Mouse (Mus musculus) embryonic stem cell, embryonic (primary cell): ENCODE results near the gene Hist2h2aa2.
"Not testable (repeated sequence)": the region's sequence is repeated elsewhere in the genome, so short reads cannot be mapped to it uniquely, and the experiment has no call there.

ENCODE experiments used
- CTCF ChIA-PET, 4 experiments: fragments of 300-600 bp in 2 of 4; fragments of 350-600 bp in 2 of 4; sonication (Branson Sonifier 250); formaldehyde crosslinking; loops; one replicate each; lab custom pipeline; 2022; ENCODE audit warnings: inconsistent platforms in 2 of 4; lab: Charles Lee
- POLR2A ChIA-PET, 4 experiments: fragments of 300-600 bp in 2 of 4; fragments of 350-600 bp in 2 of 4; sonication (Branson Sonifier 250); formaldehyde crosslinking; loops; one replicate each; lab custom pipeline; 2022; ENCODE audit warnings: antibody characterized with exemption in 4 of 4, inconsistent platforms in 1 of 4; lab: Charles Lee

Hist2h2aa2 gene

DNA sequence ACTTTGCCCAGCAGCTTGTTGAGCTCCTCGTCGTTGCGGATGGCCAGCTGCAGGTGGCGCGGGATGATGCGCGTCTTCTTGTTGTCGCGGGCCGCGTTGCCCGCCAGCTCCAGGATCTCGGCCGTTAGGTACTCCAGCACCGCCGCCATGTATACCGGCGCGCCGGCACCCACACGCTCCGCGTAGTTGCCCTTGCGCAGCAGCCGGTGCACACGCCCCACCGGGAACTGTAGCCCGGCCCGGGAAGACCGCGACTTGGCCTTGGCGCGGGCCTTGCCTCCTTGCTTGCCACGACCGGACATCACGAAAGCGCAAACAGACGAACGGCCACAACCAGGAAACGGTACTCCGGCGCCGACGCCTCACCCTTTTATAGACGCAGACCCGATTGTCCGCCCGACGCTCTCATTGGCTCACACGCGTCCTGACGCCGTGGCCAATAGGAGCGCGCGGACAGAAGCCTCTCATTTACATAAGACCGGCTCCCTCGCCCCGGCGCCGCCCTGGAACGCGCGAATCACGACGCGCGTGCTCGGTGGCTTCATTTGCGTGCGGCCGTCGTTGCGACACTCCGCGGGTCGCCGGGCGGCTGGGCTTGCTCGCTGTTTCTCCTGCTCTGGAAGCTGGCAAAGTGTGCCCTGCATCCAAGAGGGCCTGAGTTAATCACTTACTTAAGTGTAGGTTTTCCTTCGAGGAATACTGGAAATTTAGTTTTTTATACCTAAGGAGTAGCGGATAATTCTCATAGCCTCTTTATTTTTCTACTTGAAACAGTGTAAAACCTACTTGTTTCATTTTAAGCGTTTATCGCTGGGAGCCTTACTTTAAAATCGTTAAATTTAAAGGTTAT lies at the start of gene Hist2h2aa2:
Gene Hist2h2aa2 (minus strand): TSS at position 328 of the 850 bp plus-strand sequence.
- POLR2A ChIA-PET: interaction anchor here (0.6 to 6.2 kb wide), 20 partner anchors 11 to 289 kb away, joined by 3 to 149 read pairs (median 6); partner anchors contain the start of genes Hist2h2bb (in 4 of the 4), Hist2h4 (in 4 of the 4), Bola1 (in 2 of the 4) and Hist2h2ab (in 2 of the 4)
- CTCF ChIA-PET: not testable (repeated sequence)

DNA sequence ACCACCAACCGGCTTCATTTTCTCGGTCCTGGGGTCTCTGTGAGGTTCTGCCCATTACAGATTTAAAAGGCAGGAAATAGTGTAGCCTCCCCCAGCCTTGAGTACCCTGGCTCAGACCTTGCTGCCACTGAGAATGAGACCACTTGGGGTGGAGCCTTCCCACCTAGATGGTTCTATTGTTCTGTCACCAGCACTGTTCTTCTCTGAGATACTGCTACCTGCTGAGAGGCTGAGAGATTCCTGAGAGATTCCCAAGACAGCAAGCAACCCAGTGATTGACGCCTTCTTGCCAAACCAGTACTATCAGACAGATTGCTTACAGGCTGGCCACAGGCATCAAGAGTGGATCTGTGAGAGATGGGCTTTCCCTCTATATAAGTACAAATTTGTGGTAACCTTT lies 49.1 kb upstream of the Hist2h2aa2 start:
- POLR2A ChIA-PET: interaction anchor here in 3 of 4 experiments (0.7 to 10.0 kb wide), 12 partner anchors 11 to 194 kb away, joined by 3 to 59 read pairs (median 3); partner anchors contain the start of genes Hist2h2bb (in 2 of the 3), Hist2h3b (in 1 of the 3) and Hist2h4 (in 1 of the 3)
- CTCF ChIA-PET: interaction anchor here in 2 of 4 experiments (0.7 to 2.3 kb wide), 3 partner anchors 11 to 125 kb away, joined by 3 to 7 read pairs (median 3); no protein-coding TSS in a partner anchor

DNA sequence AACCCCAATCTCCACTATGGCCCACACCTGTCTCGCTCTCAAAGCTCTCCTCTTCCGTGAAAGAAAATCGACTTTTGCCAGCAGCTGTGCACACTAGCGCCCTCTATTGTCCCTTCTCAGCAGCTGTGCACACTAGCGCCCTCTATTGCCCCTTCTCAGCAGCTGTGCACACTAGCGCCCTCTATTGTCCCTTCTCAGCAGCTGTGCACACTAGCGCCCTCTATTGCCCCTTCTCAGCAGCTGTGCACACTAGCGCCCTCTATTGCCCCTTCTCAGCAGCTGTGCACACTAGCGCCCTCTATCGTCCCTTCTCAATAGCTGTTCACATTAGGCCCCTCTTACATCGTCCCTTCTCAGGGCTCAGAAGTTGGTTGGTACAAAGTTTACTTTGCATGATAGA lies 47.3 kb upstream of the Hist2h2aa2 start:
- POLR2A ChIA-PET: interaction anchor here in 3 of 4 experiments (0.5 to 10.0 kb wide), 13 partner anchors 9 to 53 kb away, joined by 3 to 59 read pairs (median 5); partner anchors contain the start of genes Hist2h2bb (in 2 of the 3) and Hist2h3b (in 1 of the 3)
- CTCF ChIA-PET: interaction anchor here (0.5 to 3.5 kb wide), 19 partner anchors 9 to 406 kb away, joined by 3 to 28 read pairs (median 4); partner anchors contain the start of genes Hist2h2bb (in 1 of the 4) and Hist2h4 (in 1 of the 4)

DNA sequence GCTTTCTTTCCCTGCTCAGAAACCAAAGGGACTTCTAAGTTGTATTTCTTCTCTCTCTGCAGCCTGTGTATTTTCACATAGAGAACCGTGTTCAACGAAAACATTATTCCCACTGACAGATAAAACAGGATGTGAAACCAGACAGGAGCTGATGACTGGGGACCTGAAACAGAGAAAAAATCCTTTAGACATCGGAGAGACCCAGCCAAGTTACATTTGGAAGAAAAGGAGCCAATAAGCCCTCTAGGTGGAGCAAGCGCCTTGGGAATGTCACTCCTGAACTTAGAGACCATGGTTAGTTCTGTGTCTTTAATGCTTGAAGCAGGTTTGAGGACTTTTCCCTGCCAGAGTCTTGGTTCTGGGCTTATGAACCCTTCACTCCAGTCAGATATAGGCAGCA lies 44.4 kb upstream of the Hist2h2aa2 start:
- CTCF ChIA-PET: interaction anchor here in 2 of 4 experiments (0.6 to 1.6 kb wide), 4 partner anchors 9 to 209 kb away, joined by 3 to 4 read pairs (median 3); partner anchors contain the start of gene Fcgr1 (in 1 of the 2)
- POLR2A ChIA-PET: interaction anchor here in 3 of 4 experiments (0.7 to 10.0 kb wide), 20 partner anchors 11 to 219 kb away, joined by 3 to 59 read pairs (median 5); partner anchors contain the start of genes Hist2h2bb (in 2 of the 3), Hist2h3b (in 2 of the 3), Bola1 (in 1 of the 3) and Hist2h2ab (in 1 of the 3)

DNA sequence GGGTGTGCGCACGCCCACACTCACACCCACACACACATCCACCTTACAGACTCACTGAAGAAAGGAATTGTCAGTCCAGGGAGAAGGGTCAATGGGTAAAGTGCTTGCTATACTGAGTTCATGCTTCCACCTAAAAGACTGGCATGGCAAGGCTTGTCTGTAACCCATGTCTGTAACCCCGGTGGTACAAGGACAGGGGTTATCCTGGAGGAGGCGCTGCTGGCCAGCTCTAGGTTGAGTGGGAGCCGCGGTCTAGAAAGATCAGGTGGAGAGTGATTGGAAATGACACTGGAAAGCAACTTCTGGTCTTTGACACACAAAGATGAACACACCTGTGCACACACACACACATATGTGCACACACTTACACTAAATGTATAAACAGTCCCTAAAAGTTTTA lies 40.6 kb upstream of the Hist2h2aa2 start:
- ChIA-PET POLR2A (interaction anchor here in 3 of 4 experiments (0.7 to 10.0 kb wide), 9 partner anchors 11 to 252 kb away, joined by 3 to 59 read pairs (median 9); partner anchors contain the start of genes Hist2h2bb (in 3 of the 3) and Hist2h3b (in 2 of the 3)), CTCF (interaction anchor here in 3 of 4 experiments (0.6 to 1.8 kb wide), 5 partner anchors 133 to 222 kb away, joined by 4 to 13 read pairs (median 4); no protein-coding TSS in a partner anchor)

DNA sequence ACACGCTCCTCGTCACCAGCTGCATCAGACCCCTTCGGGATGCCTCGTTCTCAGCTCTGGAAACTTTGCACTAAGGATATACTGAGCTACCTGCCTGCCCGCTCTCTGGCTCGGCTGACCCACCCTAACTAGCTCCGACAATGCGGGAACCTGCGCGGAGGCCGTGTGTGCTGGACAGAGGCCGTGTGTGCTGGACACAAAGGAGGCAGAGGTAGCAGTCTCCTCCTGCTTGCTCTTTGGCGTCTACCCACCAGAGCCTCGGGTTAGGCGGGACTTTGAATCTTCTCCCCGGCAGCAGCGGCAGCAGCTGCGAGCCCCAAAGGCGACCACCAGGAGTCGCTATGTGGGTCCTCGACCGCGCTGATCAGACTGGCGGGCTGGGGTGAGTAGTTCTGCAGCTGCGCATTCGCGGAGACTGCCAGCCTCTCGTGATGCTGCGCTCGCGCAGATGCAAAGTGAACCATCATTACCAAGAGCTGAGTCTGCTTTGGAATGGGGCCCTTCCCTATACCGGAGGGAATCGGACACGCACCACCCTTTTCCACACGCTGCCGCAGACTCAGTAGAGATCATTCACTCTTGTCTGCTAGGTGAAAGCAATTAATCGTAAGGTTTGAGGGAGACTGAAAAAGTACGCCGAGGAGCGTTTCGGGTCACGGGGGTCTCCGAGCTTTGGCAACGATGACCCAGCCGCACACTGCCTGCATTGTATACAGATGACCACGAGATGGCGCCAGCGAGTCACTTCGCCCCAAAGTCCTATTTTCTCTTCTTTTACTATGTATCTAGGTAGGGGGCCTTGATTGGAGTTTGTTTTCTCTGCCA lies 37.9 kb upstream of the Hist2h2aa2 start:
- CTCF ChIA-PET: interaction anchor here (0.5 to 2.5 kb wide), 160 partner anchors 8 to 429 kb away, joined by 3 to 55 read pairs (median 4); partner anchors contain the start of genes Hist2h2bb (in 4 of the 4), Hist2h3b (in 3 of the 4), Bola1 (in 2 of the 4) and Gm16253 (in 2 of the 4)
- POLR2A ChIA-PET: interaction anchor here (0.5 to 6.0 kb wide), 169 partner anchors 9 to 851 kb away, joined by 3 to 196 read pairs (median 5); partner anchors contain the start of genes Hist2h2bb (in 4 of the 4), Hist2h4 (in 4 of the 4), Hist2h2ac (in 3 of the 4) and Hist2h2be (in 3 of the 4)

DNA sequence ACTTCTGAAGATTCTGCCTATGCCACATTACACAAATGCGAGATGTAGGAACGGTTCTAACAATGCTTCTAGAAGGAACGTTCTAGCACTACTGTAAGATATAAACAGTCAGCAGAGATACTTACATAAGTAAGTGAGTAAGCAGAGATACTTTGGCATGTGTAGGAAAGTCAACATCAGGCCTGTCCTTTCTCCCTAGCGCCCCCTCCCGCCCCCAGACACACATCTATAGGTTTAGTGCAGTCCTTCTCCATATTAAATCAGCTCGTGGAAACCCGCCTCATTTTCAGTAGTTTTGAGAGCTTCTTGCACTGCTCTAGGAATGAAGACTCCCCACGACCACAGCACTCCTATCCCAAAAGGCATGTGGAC lies 37.3 kb upstream of the Hist2h2aa2 start:
- ChIA-PET CTCF (interaction anchor here (0.6 to 2.5 kb wide), 147 partner anchors 8 to 424 kb away, joined by 3 to 55 read pairs (median 4); partner anchors contain the start of genes Hist2h2bb (in 4 of the 4), Hist2h3b (in 3 of the 4), Gm16253 (in 2 of the 4) and Hist2h4 (in 2 of the 4)), POLR2A (interaction anchor here (0.5 to 6.0 kb wide), 154 partner anchors 8 to 850 kb away, joined by 3 to 196 read pairs (median 6); partner anchors contain the start of genes Hist2h2bb (in 4 of the 4), Hist2h4 (in 4 of the 4), Hist2h2ac (in 3 of the 4) and Hist2h2be (in 3 of the 4))

DNA sequence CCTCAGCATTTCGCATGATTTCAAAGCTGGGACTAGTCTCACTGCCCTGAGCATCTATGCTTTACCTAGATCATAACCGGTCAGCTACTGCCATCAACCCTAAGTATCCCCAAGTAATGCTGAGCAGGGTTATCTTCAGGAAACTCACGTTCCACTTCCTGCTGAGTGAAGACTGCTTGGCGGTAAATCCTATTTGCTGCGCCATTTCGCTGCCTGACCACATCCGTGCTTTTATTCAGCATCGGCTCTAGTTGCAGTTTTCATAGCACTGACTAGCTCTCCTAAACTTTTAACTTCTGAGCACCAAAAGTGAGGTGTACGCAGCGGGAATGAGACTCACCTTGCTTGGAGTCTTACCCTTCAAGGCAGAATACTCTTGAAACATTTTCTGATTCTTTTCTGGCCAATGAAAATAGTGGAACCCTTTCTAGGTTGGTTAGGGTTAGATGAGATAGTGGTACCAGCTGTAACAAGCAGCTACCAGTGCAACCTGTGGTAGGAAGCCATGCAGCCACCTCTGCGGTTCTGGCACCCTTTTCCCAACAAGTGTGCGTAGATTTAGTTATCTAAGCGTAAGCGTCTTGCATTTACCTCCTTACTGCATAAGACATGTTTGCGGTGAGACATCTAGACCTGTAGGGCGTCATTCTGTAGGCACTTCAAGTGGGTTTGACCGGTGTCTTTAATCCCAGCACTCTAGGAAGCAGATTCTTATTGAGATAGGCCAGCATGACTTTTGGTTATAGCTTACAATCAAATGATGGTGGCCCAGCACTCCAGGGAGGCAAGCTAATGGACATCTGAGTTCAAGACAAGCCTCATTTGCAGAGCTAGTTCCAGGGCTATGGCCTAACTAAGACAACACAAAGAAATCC lies 33.8 kb upstream of the Hist2h2aa2 start:
- POLR2A ChIA-PET: interaction anchor here (0.5 to 6.0 kb wide), 55 partner anchors 9 to 653 kb away, joined by 3 to 92 read pairs (median 4); partner anchors contain the start of genes Hist2h4 (in 3 of the 4), Bola1 (in 2 of the 4), Hist2h2aa1 (in 2 of the 4) and Hist2h2ab (in 2 of the 4)

DNA sequence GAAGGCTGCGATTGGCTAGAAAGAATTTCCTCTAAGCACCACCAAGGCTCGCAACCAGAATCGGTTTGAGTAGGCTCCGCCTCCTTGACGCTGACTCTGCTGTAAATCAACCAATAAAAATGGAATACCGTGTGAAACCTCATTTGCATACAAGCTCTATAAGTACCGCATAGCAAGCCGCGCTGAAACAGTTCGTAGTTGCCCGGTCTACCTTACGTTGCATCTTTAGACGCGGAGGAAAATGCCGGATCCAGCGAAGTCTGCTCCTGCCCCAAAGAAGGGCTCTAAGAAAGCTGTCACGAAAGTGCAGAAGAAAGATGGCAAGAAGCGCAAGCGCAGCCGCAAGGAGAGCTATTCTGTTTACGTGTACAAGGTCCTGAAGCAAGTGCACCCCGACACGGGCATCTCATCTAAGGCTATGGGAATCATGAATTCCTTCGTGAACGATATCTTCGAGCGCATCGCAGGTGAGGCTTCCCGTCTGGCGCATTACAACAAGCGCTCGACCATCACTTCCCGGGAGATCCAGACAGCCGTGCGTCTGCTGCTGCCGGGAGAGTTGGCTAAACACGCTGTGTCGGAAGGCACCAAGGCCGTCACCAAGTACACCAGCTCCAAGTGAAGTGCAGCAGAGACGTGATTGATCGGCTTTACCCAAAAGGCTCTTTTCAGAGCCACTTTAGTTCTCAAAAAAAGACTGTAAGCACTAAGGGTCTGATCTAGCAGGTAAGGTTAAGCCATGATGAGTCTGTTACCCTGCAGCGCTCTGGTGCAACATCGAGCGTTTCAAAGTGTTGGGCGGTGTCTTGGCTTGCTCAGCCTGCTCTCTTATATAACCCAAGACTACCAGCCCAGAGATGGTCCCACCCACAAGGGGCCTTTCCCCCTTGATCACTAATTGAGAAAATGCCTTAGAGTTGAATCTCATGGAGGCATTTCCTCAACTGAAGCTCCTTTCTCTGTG lies 29.7 kb upstream of the Hist2h2aa2 start, which contains the start of gene Hist2h2bb:
Gene Hist2h2bb (plus strand): TSS at position 242 of the 964 bp plus-strand sequence.
- CTCF ChIA-PET: interaction anchor here (0.5 to 3.3 kb wide), 10 partner anchors 8 to 310 kb away, joined by 3 to 55 read pairs (median 6); partner anchors contain the start of genes Bola1 (in 1 of the 4) and Hist2h2ab (in 1 of the 4)
- POLR2A ChIA-PET: interaction anchor here (0.5 to 5.5 kb wide), 209 partner anchors 8 to 1254 kb away, joined by 3 to 196 read pairs (median 4); partner anchors contain the start of genes Bola1 (in 4 of the 4), Hist2h2ab (in 4 of the 4), Hist2h2ac (in 4 of the 4) and Hist2h2be (in 4 of the 4)

More for the DNA sequence above, 33.8 kb upstream of the Hist2h2aa2 start:
- CTCF ChIA-PET: no interaction called here

DNA sequence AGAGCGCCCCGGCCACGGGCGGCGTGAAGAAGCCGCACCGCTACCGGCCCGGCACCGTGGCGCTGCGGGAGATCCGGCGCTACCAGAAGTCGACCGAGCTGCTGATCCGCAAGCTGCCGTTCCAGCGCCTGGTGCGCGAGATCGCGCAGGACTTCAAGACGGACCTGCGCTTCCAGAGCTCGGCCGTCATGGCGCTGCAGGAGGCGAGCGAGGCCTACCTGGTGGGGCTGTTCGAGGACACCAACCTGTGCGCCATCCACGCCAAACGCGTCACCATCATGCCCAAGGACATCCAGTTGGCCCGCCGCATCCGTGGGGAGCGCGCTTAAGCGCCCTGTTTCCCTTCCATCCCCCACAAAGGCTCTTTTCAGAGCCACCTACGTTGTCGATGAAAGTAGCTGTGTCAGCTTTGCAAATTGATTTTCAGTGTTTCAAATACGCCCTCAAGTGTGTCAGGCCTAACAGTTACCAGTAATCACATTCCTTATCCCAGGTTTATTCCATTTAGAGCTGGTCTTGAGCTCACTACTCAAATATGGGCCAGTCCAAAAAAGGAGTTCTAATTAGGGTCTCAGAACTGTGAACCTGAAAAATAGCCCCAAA lies 28.8 kb upstream of the Hist2h2aa2 start:
- ChIA-PET POLR2A (interaction anchor here (0.6 to 5.5 kb wide), 191 partner anchors 9 to 1253 kb away, joined by 3 to 196 read pairs (median 5); partner anchors contain the start of genes Bola1 (in 4 of the 4), Hist2h2ab (in 4 of the 4), Hist2h2ac (in 4 of the 4) and Hist2h2be (in 4 of the 4)), CTCF (interaction anchor here (0.5 to 3.3 kb wide), 9 partner anchors 9 to 203 kb away, joined by 3 to 55 read pairs (median 6); partner anchors contain the start of genes Bola1 (in 1 of the 4) and Hist2h2ab (in 1 of the 4))

DNA sequence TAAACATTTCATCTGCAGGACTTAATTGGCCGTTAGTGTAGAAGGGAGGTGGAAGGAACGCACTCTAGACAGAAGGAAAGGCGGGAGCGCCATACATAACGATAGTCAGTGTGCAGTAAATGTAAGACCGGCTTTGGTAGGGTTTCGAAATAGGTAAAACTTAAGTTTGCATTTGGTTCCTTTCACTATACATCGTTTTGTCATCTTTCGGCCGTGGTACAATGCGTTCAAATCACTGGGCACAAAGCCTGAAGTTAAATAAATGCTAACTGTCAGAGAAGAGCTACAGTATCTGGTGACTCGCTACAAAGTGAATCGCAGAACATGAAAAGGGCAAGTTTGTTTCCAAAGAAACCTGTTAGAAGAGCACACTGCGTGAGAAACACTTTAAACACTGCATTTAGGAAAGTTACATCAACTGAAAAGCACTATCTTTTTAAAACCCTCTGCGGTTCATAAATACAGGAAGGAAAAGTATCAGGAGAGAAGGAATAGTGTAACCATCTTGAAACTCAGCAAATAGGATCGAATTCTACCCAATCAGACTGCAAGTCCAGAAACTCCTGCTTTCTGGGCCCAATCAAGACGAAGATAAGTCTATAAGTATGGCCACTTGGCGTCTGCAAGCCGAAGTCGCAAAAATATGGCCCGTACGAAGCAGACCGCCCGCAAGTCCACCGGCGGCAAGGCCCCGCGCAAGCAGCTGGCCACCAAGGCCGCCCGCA lies 28.1 kb upstream of the Hist2h2aa2 start, which contains the start of gene Hist2h3b:
Gene Hist2h3b (plus strand): TSS at position 604 of the 725 bp plus-strand sequence.
- POLR2A ChIA-PET: interaction anchor here (0.5 to 5.5 kb wide), 76 partner anchors 9 to 333 kb away, joined by 3 to 196 read pairs (median 8); partner anchors contain the start of genes Bola1 (in 4 of the 4), Hist2h2ab (in 4 of the 4), Hist2h2aa1 (in 3 of the 4) and Hist2h2ac (in 3 of the 4)
- CTCF ChIA-PET: interaction anchor here in 3 of 4 experiments (1.0 to 3.3 kb wide), 4 partner anchors 10 to 202 kb away, joined by 3 to 55 read pairs (median 12); no protein-coding TSS in a partner anchor

DNA sequence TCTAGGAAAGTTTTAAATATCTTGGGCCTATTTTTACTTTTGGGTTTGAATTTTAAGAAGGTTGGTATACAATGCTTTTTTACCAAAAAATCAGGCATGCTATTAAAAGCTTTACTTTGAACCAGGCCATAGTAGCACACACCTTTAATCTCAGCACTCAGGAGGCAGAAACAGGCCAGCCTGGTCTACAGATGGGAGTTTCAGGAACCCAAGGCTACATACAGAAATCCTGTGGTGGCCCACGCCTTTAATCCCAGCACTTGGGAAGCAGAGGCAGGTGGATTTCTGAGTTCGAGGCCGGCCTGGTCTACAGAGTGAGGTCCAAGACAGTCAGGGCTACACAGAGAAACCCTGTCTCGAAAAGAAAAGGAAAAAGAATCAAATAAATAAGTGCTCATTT lies 27.5 kb upstream of the Hist2h2aa2 start:
- CTCF ChIA-PET: interaction anchor here in 3 of 4 experiments (1.0 to 3.3 kb wide), 4 partner anchors 10 to 201 kb away, joined by 3 to 55 read pairs (median 12); no protein-coding TSS in a partner anchor
- POLR2A ChIA-PET: interaction anchor here (0.5 to 5.5 kb wide), 27 partner anchors 9 to 309 kb away, joined by 3 to 196 read pairs (median 22); partner anchors contain the start of genes Bola1 (in 4 of the 4), Hist2h2ab (in 4 of the 4), Hist2h2ac (in 3 of the 4) and Hist2h2be (in 3 of the 4)
